Mouse (Mus musculus) gastrocnemius, adult 8-10 months (tissue): ENCODE results near the gene Frs3. TPM values are rescaled to one million over a fixed set of nuclear protein-coding genes. Genes with fewer than 3 reads are reported as not detected.

Source experiments
- total RNA-seq, 4 experiments: library from RNA; stranded (reverse); gene quantifications; 2 replicates each; pipeline ENCODE4 v1.2.4; 2022

The Frs3 gene
- total RNA-seq, 4 experiments from 2014 or later, result 4.3 to 6.0 (median 5.2) TPM

Other genes starting within 250 kb of the Frs3 start
- gene Taf8, start 186.7 kb upstream of the Frs3 start, total RNA-seq, result 10 to 100 TPM; 10.0 to 12.6 (median 11.2) TPM
- gene Ccnd3, start 184.0 kb upstream of the Frs3 start, total RNA-seq, result 10 to 100 TPM; 12.2 to 19.2 (median 16.1) TPM
- 10 to 100 TPM; 13.8 to 16.5 (median 14.2) TPM for gene Bysl, start 77.5 kb upstream of the Frs3 start, total RNA-seq
- 10 to 100 TPM; 13.3 to 19.3 (median 18.1) TPM for gene Med20, start 77.4 kb upstream of the Frs3 start, total RNA-seq
- gene Gm20517, start 77.4 kb upstream of the Frs3 start, total RNA-seq, result 1 to 10 TPM in 3 of 4 experiments, under 1 TPM in 1; 0.77 to 2.8 (median 1.6) TPM
- gene Usp49, start 58.3 kb upstream of the Frs3 start, total RNA-seq, result 1 to 10 TPM; 2.0 to 3.4 (median 3.2) TPM
- gene Tomm6, start 644 bp upstream of the Frs3 start, total RNA-seq, result 100 to 1,000 TPM; 106 to 129 (median 114) TPM
- under 1 TPM in 2 of 4 experiments, not detected in 2; 0.17 to 0.39 TPM for gene Gm21981, start 5.4 kb downstream of the Frs3 start, total RNA-seq
- 1 to 10 TPM in 3 of 4 experiments, under 1 TPM in 1; 0.56 to 3.3 (median 2.3) TPM for gene Prickle4, start 5.7 kb downstream of the Frs3 start, total RNA-seq
- not detected for gene Pgc, start 37.8 kb downstream of the Frs3 start, total RNA-seq
- 100 to 1,000 TPM; 102 to 107 (median 103) TPM for gene Tfeb, start 48.0 kb downstream of the Frs3 start, total RNA-seq
- 1 to 10 TPM in 1 of 4 experiments, under 1 TPM in 3; 0.32 to 1.4 (median 0.55) TPM for gene Mdfi, start 145.7 kb downstream of the Frs3 start, total RNA-seq
- gene Foxp4, start 235.6 kb downstream of the Frs3 start, total RNA-seq, result 1 to 10 TPM; 5.9 to 7.8 (median 6.6) TPM